Mouse (Mus musculus): ENCODE measurements around the gene Icmt.

The Icmt gene

DNA sequence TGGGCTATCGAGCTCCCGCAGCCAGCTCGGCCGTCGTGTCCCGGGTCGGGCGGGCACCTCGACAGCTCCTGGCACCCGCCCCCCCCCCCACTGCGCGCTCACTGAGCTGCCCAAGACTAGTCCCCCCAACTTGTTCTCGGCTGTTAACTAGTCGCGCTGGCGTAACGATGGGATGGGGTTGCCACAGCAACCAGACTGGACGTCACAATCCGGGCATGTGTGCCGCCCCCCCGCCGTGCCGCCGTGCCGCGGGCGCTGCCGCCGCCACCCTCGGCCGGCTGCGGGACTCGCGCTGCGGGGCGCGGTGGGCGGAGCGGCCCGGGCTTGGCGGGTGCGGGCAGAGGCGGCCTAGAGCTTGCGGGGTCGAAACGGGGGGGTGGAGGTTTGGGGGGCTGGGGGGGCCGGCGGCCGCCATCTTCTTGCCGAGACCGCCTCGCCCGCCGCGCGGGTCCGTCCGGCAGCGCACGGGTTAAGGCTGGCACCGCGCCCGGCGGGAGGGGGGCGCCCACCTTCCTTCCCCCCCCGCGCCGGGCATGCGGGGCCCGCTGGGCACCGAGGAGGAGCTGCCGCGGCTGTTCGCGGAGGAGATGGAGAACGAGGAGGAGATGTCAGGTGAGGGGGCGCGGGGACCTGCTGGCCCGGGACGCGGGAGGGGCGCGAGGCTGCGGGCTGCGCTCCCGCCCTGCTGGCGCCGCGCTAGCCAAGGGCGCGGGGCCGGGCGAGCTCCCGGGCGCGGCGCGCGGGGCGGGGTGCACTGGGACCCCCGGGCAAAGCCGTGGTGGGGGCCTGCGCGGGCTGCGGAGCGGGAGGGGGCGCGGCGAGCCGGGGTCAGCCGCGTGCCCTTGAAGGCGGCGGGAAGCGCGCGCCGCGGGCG lies 41.6 kb downstream of the Icmt start, which contains the start of gene Chd5:
TSS of gene Chd5 (plus strand) at position 233 of the 874 bp plus-strand sequence.
- DNase-seq (ENCODE audit: low read depth in 2 of 2, low spot score in 2 of 2), result no peak

GRCm38 (mm10) chr4:152339293-152339790 lies 42.3 kb downstream of the Icmt start:
- DNase-seq (ENCODE audit: low read depth in 2 of 2, low spot score in 2 of 2), result no peak

DNA sequence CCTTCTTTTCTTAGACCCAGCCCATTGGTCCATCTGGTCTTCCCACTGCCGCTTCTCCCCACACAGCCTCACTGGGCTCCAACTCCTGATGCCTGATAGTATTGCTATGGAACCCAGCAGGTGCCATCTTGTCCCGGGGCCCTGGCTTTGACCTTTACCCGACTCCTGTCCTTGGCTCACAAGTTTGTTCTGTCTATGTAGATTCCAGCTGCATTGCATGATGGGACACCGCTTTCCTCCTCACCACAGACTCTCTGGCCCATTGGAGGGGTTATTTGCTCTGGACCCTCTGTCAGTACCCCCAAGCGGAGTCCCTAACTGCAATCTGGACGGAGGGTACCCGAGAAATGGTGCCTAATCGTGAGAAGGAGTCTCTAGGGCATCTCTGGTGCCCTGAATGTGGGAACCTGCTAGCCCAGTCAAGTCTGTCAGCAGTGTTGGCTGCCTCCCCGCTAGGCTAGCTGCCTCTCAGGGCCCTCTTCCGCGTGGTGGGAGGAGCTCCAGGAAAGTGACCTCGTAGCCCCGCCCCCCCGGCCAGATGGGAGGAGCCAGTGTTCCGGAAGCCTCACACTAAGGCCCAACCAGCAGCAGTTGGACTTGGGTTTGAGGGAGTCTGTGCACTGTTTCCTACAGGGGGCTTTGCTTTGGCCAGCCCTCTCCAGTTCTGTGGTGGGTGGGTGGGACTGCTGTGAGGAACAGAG lies 43.7 kb downstream of the Icmt start:
- DNase-seq (ENCODE audit: low read depth in 2 of 2, low spot score in 2 of 2), result no peak

- DNase-seq (ENCODE audit: low read depth in 2 of 2, low spot score in 2 of 2), result no peak
These were observed 46.3 kb downstream of the Icmt start for GRCm38 (mm10) chr4:152343296-152343695.

- no peak for DNase-seq (ENCODE audit: low read depth in 2 of 2, low spot score in 2 of 2)
These were observed 47.6 kb downstream of the Icmt start for GRCm38 (mm10) chr4:152344651-152345050.

DNA sequence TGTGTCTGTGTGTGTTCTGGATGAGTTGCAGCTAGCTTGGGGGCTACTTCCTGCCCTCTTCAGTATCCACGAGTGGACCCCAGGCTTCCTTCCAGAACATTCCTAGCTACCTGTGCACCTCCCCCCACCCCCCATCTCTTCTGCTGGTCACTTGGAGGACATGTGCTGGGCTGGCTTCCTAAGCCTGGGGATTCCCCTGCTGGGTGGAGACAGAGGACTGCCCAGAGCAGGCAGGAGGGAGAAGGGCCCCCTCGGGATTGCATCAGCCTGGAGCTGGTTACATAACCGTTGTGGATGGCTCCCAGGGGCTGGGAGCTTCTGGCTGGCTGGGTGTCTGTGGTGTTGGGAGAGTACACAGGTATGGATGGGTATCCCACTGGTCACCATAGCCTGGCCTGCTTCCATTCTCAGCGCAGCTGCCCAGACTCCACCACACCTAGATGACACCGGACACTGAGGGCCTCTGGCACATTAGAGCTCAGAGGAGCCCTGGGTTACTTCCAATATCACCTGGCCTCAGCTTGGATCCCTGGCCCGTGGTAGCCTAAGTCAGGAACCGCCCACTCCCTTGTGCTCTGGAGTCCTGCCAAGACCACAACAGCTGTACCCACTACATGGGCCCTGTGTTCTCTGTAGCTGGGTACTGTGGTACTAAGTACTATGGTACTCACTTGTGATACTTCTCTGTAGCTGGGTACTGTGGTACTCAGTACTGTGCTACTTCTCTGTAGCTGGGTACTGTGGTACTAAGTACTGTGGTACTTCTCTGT lies 48.3 kb downstream of the Icmt start:
- no peak for DNase-seq (ENCODE audit: low read depth in 2 of 2, low spot score in 2 of 2)

GRCm38 (mm10) chr4:152349837-152350381 lies 52.9 kb downstream of the Icmt start:
- no peak for DNase-seq (ENCODE audit: low read depth in 2 of 2, low spot score in 2 of 2)

DNA sequence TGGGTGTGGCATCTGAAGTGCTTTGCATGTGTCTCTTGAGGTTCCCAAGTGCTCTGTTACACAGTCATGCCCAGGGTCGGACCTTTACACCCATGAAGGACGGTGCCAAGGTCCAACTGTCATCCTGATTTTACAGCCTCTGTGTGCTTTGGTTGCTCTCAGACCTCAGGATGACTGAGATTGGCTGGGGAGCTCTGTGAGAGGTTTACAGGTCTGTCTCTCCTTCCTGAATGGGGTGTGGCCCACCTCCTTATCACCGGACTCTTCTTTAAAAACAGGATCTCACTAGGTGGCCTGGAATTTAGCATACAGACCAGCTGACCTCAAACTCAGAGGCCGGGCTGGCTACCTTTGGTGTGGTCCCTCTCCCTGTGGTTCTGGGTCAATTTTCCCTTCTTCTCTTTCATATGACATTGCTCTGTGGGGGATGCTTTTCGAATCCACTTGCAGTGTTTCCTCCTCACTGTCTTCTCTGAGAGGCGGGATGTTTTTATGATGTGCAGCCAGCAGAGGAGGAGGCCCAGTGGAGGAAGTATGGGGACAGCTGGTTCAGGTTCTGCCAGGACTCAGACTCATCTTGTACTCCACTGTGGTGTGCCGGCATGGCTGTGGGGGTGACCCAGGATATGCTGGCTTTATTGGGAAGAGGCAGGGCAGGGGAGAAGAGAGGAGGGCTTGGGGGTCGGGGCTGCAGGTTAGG lies 53.8 kb downstream of the Icmt start:
- DNase-seq (ENCODE audit: low read depth in 2 of 2, low spot score in 2 of 2), result no peak

GRCm38 (mm10) chr4:152351422-152352305 lies 54.6 kb downstream of the Icmt start:
- DNase-seq (ENCODE audit: low read depth in 2 of 2, low spot score in 2 of 2), result no peak

DNA sequence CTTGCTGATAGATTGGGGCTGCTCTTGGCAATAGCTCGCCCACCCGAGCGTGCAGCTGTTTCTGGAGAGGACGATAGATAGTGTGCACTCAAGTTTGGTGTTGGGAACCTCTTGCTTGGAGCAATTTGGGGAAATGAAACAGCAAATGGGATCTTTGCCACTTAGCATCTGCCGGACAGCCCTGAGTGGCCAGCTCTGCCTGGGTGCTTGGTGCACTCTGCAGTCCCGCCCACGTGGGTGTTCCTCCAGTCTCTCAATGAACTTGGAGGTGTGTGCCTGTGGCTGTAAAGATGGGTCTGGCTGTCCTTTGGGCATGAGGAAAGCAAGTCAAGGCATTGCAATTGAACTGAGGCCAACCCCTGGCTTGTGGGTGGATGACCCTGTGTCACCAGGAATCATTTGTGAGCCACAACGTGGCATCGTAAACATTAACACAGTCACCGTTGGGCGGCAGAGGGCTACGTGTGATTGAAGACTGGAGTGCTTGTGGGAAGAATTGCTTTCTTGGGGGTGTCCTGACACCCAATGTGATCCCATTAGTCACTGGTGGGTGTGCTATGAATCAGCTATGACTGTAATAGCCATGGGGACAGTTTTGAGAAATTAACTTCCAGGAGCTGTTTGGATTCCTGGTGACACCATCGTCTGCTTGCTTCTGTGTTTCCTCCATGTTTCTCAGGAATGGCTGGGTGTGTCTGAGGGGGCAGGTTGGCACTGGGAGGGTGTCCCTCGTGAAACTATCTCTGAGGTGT lies 57.0 kb downstream of the Icmt start:
- no peak for DNase-seq (ENCODE audit: low read depth in 2 of 2, low spot score in 2 of 2)

GRCm38 (mm10) chr4:152355672-152356071 lies 58.6 kb downstream of the Icmt start:
- DNase-seq (ENCODE audit: low read depth in 2 of 2, low spot score in 2 of 2), result no peak

All from CD8-positive naive resting alpha-beta T cell, adult 2 months (primary cell).